Mouse (Mus musculus): ENCODE data around the gene Gm20837. TPM values are rescaled to one million over a fixed set of nuclear protein-coding genes. Genes with fewer than 3 reads are reported as not detected.
"Not testable (repeated sequence)": the region's sequence is repeated elsewhere in the genome, so short reads cannot be mapped to it uniquely, and the experiment has no call there.

Gm20837 gene
- not detected in 2 replicates for polyA plus RNA-seq (2012; rRNA removed)
- not detected in 2 replicates for polyA plus RNA-seq (2014; fragmentation: Nextera tagmentation; extraction: Ambion mirVana)

GRCm38 (mm10) chrY:90400948-90401347, at the start of gene Gm20837:
TSS of gene Gm20837 (plus strand) at chrY:90401248.
- not testable (repeated sequence) for H3K9ac ChIP-seq (replicated peaks); H3K4me2 ChIP-seq (ENCODE audit: low read depth); H3K36me3 ChIP-seq (replicated peaks; ENCODE audit: control insufficient read depth, insufficient read depth, low read depth); H3K4me1 ChIP-seq (replicated peaks; ENCODE audit: control insufficient read depth in 2 of 2, insufficient read depth in 2 of 2, low read length in 1 of 2); DNase-seq (ENCODE audit: low read depth in 3 of 3, low spot score in 3 of 3); H3K9me3 ChIP-seq (ENCODE audit: control insufficient read depth, low read length); H3K27ac ChIP-seq; H3K27me3 ChIP-seq (ENCODE audit: control insufficient read depth, insufficient read depth, low read length); ATAC-seq (ENCODE audit: insufficient read depth); H3K4me3 ChIP-seq (ENCODE audit: insufficient read depth in 1 of 2, low read depth in 2 of 2, low read length in 2 of 2)
- WGBS (ENCODE audit: insufficient replicate concordance) = no CpG with 5 or more reads among the region's 7 CpGs

All from liver, embryonic 14.5 days (tissue).